Mouse (Mus musculus): ENCODE measurements around the gene Rdh1.

Rdh1 gene

GRCm38 (mm10) chr10:127759181-127760110 is at the start of gene Rdh1, which contains the start of gene Rdh16f1:
Gene Rdh1 (plus strand): TSS chr10:127759721.
Gene Rdh16f1 (plus strand): TSS chr10:127759787.
- DNase-seq = peak; percentile 1

GRCm38 (mm10) chr10:127710331-127710730 is 49.2 kb upstream of the Rdh1 start:
- no peak for DNase-seq

GRCm38 (mm10) chr10:127712736-127713135 is 46.8 kb upstream of the Rdh1 start:
- DNase-seq = no peak

- no peak for DNase-seq
These were observed 37.7 kb upstream of the Rdh1 start for GRCm38 (mm10) chr10:127721671-127722418.

GRCm38 (mm10) chr10:127724178-127724577 is 35.3 kb upstream of the Rdh1 start, which contains the start of gene Tac2:
Gene Tac2 (plus strand): TSS chr10:127724478.
- no peak for DNase-seq

- no peak for DNase-seq
These were observed 34.4 kb upstream of the Rdh1 start for GRCm38 (mm10) chr10:127725136-127725535.

- no peak for DNase-seq
These were observed 31.1 kb upstream of the Rdh1 start for GRCm38 (mm10) chr10:127728437-127728836.

- no peak for DNase-seq
These were observed 29.1 kb upstream of the Rdh1 start for GRCm38 (mm10) chr10:127730285-127730932.

GRCm38 (mm10) chr10:127730933-127731310 is 28.6 kb upstream of the Rdh1 start:
- DNase-seq = no peak

- no peak for DNase-seq
These were observed 28.1 kb upstream of the Rdh1 start for GRCm38 (mm10) chr10:127731397-127731796.

GRCm38 (mm10) chr10:127734434-127734833 is 25.1 kb upstream of the Rdh1 start:
- DNase-seq = no peak

GRCm38 (mm10) chr10:127736266-127736665 is 23.3 kb upstream of the Rdh1 start:
- DNase-seq = no peak

GRCm38 (mm10) chr10:127736916-127737315 is 22.6 kb upstream of the Rdh1 start:
- DNase-seq = no peak

- no peak for DNase-seq
These were observed 22.0 kb upstream of the Rdh1 start for GRCm38 (mm10) chr10:127737552-127737951.

GRCm38 (mm10) chr10:127738151-127738882 is 21.2 kb upstream of the Rdh1 start:
- DNase-seq = peak; percentile 65

- DNase-seq = peak; percentile 84
These were observed 20.3 kb upstream of the Rdh1 start, which contains the start of gene Zbtb39 for GRCm38 (mm10) chr10:127739083-127739660. Gene Zbtb39 (plus strand): TSS chr10:127739538.

- DNase-seq = peak; percentile 71
These were observed 19.8 kb upstream of the Rdh1 start for GRCm38 (mm10) chr10:127739661-127740161.

GRCm38 (mm10) chr10:127744661-127745060 is 14.9 kb upstream of the Rdh1 start:
- DNase-seq = peak; percentile 66

GRCm38 (mm10) chr10:127745886-127746285 is 13.6 kb upstream of the Rdh1 start:
- no peak for DNase-seq

GRCm38 (mm10) chr10:127747254-127747653 is 12.3 kb upstream of the Rdh1 start:
- peak; percentile 78 for DNase-seq

- peak; percentile 70 for DNase-seq
These were observed 10.5 kb upstream of the Rdh1 start for GRCm38 (mm10) chr10:127748847-127749612.
